Mouse (Mus musculus) spleen, postnatal 4 days (tissue): ENCODE results near the gene Abcc1.

Experiments
- DNase-seq, 2 experiments: peaks; one replicate each; pipeline ENCODE4 v3.0.0; 2022; ENCODE audit warnings: low spot score in 2 of 2

Gene Abcc1

DNA sequence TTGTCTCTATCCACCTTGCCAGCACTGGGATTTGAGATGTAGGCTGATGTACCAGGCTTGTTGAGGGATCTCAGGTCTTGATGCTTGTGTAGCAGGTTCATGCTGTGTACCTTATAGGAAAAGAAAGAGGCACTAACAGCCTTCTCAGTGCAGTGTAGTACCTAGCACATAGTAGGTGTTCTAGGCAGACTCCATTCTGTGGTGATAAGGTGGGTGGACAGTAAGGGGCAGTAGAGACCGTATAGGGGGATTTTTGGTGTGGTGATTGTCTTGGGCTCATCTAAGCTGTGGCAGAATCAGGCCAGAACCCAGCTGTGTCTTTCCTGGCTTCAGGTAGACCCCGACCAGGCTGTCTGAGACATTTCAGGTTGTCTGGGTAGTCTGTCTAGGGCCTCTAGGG is 15.0 kb downstream of the Abcc1 start:
- DNase-seq: no peak

DNA sequence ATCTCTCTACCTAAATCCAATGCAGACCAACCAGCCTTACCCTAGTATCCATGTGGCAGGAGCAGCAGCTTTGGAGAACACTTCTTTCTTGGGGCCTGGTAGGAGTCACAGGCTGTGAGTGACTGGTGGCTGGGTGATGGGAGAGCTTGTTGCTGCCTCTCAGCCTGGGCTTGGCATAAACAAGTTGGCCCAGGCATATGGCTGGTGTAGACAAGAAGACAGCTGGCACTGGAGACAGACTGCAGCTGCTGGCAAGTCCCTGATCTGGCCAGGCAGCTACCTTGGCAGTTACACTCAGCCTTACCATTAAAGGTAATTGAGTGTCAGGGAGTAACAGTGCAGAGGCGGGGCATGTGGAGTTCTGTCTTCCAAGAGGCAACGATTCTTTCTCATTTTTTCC is 16.0 kb downstream of the Abcc1 start:
- no peak for DNase-seq

DNA sequence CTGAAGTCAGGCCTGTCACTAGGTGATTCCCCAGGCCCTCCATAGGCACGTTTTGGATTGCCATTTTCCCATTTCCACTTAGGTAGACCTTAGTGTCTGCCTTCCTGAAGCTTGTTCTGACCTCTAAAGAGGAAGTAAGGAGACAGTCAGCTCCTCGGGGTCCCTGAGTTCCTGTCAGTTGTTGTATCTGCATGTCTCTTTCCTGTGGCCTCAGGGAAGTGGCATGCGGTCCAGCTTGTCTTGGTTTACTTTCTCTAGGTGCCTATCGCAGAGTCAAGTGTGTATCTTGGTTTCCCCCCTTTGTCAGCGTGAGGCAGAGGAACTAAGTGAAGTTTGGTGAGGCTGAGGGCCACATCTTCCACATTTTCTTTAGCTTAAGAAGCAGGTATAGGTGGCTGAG is 17.3 kb downstream of the Abcc1 start:
- DNase-seq: no peak

DNA sequence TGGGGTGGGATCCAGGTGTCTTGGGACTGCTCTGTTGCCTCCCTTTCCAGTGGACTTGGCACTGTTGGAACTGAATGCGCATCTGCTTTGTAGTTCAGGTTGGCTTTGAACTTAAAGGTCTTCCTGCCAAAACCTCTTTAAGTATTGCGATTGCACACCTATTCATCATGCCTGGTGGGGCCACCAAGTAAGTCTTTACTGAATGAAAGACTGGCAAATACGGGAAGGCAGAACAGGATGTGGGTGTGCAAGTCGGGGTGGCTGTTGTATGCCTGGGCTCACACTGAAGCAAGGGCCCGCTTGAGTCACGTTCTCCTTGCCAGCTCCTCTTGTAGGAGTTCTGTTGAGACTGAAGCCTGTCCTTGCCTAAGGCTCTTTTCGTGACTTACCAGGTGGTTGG is 18.5 kb downstream of the Abcc1 start:
- no peak for DNase-seq

DNA sequence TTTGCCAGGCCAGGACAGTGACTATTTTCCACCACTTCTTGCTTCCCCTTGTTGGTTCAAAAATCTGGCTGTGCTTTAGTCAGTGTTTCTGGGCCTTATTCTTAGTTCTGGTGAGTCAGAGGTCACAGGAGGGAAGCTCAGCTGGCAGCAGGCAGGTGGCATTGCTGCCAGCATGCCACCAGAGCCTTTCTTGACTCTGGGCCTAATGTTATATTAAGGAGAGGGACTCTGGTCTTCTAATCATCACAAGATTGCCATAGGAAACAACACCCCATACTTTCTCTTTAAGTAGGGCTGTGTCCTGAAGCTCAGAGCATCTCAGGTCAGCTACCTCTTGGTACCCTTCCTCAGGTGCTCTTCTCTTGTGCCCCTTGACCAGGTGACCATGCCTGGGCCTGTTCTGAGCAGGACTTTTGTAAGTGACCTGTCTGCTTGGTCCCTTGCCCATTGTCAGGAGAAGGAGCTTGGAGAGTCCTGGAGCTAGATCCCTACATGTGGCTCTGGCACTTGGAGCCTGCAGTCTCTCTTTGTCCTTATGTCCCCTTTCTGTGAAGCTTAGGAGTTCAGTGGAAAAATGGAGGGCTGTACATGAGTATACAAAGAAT is 19.8 kb downstream of the Abcc1 start:
- DNase-seq: no peak

DNA sequence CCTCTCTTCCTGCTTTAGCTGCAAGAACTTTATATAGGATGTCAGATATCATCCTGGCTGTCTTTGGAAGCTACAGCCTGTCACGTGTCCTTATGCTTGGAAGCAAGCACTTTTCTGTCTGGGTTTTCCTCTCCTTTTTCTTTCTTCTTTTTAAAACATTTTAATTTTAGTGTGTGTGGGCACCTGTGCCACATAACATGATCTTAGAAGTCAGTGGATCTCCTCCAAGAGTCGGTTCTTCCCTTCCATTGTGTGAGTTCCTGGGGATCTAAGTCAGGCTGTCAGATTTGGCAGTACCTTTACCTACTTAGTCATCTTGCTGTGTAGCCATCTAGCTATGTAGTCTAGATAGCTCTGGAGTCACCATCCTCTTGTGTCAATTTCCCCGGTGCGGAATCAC is 37.9 kb downstream of the Abcc1 start:
- DNase-seq: no peak

DNA sequence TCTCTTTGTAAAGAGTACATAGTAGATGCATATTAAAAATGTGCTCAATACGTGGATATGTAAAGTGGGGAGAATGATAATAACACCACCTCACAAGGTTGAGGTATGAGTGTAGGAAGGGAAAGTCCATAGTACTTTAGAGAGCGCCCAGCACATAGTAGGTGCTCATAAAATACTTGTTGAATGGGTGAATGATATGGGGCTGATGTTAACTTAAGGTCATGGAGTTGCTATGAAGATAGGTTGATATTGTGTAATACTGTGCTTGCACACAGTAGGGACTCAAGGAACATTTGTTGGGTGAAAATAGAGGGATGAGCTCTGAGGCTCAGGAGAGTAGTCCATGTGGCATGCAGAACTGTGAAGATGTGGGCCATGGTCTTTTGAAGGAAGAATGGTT is 42.1 kb downstream of the Abcc1 start:
- DNase-seq: no peak

DNA sequence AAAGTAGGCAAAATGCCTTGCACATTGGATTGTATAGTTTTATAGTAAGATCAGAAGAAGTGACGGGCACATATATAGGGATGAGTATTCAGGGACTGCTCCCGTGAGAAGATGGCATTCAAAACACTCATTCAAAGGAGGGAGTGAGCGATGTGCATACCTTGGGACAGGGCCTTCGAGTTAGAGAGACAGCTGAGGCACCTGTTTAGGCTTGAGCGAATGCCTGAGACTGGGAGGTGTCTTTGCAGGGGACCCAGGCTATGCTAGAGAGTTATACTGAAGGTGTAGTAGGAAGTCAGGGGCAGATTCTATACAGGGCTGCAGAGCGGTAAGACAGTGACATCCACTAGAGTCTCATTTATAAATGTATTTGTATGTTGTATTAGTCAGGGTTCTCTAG is 44.3 kb downstream of the Abcc1 start:
- DNase-seq: no peak

DNA sequence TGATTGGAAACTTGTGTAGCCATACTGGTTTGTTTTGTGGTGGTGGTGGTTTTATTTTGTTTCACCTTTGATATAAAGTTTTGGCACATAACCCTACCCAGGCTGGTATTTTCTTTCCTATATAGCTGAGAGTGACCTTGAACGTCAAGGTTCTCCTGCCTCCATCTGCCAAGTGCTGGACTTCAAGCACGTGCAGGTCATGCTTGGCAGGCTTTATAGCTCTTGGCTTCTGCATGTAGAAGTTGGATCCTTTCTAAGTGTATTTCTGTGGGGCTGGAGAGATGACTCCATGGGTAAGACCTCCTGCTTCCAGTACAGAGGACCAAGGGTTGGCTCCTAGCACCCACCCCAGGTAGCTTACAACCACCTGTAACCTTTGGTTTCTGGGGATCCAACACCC is 47.8 kb downstream of the Abcc1 start:
- DNase-seq: no peak

DNA sequence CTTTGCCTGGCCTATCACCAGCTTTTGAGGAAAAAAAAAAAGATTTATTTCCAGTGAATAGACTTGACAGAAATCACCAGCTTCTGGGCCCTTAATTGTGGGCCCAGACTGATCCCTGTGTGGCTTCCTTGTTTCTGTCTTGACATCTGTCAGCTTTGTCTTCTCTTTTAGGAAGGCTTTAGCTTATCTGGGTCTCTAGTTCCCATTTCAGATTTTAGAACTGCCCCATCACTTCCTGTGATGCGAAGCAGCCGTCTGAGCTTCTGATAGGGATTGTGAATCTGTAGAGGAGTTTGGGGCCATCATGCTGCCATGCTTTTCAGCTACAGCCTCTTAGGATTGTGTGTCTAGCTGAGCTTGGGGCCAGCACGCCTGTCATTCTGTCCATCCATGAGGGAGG is 48.4 kb downstream of the Abcc1 start:
- DNase-seq: no peak

DNA sequence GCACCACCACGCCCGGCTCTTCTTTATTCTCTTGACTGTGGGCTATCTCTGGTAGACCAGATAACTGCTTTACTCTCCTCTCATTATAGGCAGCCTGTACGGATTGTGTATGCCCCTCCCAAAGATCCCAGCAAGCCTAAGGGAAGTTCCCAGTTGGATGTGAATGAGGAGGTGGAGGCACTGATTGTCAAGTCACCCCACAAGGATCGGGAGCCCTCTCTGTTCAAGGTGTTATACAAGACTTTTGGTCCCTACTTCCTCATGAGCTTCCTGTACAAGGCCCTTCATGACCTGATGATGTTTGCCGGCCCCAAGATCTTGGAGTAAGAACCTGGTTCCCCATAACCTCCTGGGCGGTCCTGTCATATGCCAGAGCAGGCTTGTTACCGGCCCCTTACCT is 49.3 kb downstream of the Abcc1 start:
- no peak for DNase-seq

DNA sequence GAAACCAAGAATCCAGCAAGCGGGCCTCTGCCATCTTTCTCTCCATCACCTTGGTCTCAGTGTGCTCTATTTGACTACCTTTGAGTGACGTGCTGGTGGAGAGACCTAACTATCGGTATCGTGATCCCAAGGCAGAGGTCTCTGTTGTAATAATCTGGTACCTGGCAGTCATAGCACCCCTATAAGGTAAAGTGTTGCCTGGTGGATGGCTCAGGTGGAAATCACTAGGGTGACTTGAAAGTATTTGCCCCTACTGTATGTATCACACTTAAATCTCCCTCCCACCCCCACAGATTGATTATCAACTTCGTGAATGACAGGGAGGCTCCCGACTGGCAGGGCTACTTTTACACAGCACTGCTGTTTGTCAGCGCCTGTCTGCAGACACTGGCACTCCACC is 49.8 kb downstream of the Abcc1 start:
- no peak for DNase-seq

DNA sequence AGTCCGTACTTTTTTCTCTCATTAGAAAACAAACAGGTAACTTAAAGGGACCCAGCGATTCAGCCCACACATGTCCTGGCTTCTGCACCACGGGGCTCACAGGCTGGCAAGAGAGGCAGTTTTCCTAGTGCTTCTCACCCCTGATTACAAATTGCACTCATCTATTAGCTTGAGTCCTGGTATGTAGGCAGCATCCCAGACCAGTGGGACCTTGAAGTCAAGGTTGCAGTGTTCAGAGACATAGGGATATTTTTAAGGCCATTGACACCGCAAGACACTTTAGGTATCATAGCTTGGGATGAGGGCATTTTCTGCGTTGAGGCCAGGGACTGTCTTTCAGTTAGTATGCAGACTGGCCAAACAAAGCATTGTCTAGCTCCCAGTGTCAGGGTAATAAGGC is 51.2 kb downstream of the Abcc1 start:
- DNase-seq: no peak

DNA sequence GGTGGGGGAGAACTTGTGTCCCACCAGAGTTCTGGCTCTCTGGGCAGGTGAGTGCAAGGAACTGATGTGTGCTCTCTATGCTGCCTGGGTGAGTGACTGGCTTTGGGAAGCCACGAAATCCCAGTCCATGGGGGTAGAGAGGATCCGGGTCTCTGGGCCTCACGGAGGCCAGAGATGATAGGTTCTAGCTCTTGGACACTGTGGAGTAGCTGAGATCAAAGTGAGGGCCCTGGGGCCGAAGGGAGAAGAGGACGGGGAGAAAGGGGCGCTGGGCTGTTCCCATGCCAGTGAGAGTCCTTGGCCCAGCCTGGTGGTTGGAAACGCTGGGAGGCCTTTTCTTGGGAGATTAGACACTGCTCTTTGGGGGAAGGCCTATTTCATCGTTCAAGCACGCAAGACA is 53.8 kb downstream of the Abcc1 start:
- no peak for DNase-seq

DNA sequence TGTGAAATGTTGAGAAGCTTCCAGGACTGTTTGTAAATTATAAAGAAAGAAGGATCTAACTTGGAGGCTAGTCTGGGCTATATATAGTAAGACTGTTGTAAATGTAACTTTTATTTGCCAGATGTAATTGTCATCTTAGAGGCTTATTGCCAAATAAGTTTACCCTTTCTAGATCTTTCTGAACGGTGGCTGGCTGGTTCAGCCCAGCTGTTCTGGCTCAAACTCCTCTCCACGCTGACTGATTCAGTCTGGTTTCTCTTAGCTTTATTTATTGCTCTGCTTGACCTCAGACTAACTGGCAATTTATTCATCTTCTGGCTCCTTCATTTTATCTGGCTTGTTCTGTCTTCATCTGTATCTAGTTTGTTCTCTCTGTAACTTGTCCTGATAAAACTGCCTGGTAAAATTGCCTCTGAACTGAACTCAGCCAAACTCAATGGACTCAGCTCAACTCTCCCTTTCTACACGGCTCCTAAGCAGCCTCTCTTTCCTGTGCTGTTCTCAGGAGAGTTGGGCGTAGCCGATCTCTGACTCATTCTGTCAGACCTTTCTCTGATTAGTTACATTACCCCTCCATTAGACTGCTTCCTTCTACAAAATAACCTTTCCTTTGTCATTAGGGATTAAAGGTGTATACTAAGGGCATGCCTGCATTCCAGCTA is 55.7 kb downstream of the Abcc1 start:
- DNase-seq: no peak

DNA sequence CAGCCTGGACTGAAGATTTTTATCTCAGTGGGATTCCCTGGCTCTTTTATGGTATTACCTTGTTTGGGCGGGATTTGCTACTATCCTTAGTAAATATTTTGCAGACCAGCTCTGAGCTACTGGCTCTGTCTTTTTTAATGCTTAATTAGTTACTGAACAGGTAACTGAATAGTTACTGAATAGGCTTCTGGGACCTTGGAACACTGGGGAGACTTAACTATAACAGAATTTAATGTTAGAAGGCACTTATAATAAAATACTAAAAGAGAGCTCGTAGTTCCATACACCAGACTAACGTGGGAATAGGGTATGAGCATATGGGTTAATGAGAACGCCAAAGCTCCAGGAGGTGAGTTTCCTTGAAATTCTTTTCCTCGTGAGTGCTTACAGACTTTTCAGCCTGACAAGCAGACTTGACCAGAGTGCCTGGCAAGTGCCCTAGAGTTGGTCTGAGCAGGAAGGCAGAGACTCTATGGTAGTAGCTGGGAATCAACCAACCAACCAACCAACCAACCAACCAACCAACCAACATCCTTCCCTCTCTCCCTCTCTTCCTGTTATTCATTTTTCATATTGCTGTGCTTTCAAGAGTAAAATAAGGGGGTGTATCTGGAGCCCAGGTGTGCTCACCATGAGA is 59.3 kb downstream of the Abcc1 start:
- DNase-seq: no peak

DNA sequence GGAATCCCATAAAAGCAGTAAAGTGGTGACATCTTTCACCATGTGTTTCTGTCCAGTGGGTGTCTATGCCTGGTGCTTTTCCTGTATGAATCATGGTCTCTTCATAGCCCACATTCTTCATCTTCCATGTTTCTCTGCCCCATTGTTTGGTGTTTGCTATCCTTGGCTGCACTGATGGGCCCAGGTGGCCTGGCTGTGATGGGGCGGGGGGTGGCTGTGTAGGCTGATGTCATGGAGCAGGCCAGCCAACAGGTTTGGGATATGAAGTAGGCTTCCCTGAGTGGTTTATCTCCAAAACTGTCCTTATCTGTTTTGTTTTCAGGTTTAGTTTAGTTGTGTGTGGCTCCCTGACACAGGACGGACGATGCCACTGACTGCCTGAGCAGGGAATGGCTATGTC is 60.7 kb downstream of the Abcc1 start:
- no peak for DNase-seq

DNA sequence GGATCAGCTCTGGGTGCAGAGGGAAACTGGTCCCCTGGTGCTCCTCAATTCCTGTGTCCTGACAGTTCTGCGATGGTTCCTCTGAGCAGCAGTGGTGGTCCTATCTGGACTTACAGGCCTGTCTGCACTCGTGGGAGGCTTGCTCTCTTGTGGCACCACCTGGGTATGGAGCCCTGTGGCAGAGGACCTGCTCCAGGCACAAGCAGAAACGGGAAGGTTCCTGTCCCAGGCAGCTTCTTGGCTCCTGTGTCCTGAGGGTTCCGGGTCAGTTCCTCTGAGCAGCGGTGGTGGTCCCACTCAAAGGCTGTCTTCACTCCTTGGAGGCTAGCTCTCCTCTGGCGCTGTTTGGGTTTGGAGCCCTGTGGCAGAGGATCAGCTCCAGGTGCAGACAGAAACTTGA is 68.0 kb downstream of the Abcc1 start:
- no peak for DNase-seq

DNA sequence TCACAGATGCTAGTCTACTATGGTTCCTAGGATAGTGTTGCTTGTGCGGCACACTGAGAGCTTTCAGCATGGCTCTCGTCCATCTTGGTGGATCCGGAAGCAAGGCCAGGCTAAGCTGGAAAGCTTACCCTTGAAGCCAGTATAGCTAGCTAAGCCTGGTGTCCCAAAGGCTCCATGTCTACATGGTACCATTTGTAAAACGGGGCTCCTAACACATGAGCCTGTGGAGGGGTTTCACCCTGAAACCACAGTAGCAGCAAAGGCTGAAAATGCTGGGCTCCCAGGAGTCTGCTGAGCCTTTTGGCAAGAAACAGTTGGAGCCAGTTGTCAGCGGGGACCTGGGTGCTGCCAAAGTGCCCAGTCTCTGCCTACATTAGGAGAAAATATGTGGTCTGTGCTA is 71.6 kb downstream of the Abcc1 start:
- DNase-seq: no peak

DNA sequence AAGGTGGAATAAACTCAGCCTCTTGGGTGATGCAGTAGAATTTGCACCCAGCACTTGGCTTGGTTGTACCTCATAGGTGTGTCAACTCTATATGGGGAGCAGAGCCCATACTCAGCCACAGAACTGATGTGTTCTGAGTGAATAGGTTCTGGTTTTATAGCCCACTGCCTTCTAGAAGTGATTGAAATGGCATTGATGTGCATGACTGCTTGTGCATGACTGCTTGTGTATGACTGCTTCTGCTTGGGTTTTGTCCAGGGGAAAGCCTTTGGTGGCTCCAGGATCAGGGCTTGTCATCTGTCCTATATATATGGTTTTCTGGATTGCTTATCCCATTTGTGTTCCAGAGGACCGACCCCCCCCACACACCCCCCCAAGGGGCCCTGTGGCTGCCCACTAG is 74.2 kb downstream of the Abcc1 start:
- DNase-seq: no peak

DNA sequence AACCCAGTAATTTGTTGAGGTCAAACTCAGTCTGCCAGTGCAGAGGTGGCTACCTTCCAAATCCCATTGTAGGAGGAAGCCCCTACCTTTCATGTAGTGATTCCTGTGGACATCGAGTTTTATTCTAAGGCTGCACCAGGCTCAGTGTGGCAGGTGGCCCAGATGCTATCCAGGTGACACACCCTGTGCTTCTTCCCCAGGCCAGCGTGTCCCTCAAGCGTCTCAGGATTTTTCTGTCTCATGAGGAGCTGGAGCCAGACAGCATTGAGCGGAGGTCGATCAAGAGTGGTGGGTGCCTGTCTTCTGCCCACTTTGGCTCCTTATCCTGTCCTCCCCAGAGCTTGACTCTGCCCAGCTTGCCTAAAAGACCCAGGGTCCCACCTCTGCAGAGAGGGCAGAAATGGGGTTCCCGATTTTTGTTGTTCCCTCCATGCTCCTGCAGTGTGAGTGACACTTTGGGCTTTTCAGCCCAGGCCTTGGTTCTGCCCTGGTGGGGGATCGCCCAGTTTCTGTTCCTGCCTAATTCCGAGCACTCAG is 76.2 kb downstream of the Abcc1 start:
- DNase-seq: peak in 1 of 2 experiments; percentile 51

DNA sequence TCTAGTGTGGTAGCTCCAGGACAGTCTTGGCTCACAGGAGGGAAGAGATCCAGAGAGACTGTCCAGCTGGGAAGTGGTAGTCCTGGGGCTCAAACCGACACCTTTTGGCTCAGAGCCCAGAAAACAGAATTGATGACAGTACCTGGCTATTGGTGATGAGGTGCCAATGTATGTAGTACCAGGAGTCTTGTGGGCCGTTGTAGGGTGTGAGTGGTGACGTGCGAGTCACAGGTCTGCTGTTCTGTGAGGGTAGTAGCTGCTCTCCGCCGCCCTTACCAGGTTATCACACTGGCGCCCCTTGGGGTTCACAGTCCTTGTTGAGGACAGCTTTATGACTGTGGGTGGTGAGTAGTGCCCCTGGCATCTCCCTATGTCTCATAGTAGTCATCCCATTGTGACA is 77.2 kb downstream of the Abcc1 start:
- no peak for DNase-seq

DNA sequence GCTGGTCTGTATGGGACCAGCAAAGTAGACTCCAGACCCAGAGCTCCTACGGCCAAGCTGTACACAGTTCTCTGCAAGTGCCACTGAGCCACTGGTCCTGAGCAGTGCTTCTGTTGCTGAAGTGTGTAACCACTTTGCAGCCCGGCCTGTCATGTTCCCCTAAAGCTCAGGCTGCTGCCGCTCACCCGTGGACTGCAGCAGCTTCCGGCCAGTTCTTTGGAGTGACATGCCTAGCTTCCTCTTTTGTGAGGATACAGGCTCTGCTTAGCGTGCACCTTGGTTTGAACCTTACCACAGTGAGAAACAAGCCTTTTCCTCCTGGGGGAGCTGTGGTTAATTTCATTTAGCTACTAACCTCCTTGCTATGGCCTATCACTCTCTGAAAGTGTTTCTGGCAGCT is 77.7 kb downstream of the Abcc1 start:
- peak in 1 of 2 experiments; percentile 28 for DNase-seq
